Mouse (Mus musculus): ENCODE results near the gene Snn. TPM values are rescaled to one million over a fixed set of nuclear protein-coding genes. Genes with fewer than 3 reads are reported as not detected.

Snn gene
- polyA plus RNA-seq, 2 experiments: 2.2 to 2.5 TPM

DNA sequence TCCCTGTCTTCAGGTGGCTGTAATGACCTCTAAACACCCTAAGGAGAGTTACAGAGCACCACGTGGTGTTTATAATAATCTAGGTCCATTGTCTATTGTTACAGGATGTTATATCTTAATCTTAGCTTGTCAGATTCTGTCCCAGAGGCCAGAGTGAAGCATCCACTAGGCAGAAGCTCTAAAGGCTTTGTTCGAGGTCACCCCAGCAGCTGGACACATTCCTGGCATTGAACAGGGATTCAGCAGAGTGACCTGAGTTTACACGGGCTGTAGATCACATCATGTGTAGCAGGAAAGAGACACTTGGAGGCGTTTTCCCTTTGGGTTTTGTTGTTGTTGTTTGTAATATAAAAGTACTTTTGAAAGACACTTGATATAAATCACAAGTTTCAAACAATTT is 31.3 kb downstream of the Snn start:
- Histone ChIP-seq H3K27ac (no peak overlapping the region), H3K4me2 (ENCODE audit: low read depth) (no peak overlapping the region), H3K4me1 (replicated peaks; ENCODE audit: control insufficient read depth in 2 of 2, insufficient read depth in 2 of 2, low read length in 1 of 2) (no peaks in the 10 kb centered on the region), H3K27me3 (ENCODE audit: control insufficient read depth, insufficient read depth, low read length) (no peaks in the 10 kb centered on the region), H3K9ac (replicated peaks) (no peak overlapping the region), H3K36me3 (replicated peaks; ENCODE audit: control insufficient read depth, insufficient read depth, low read depth) (peaks cover 14% of the 10 kb centered on the region), H3K9me3 (ENCODE audit: control insufficient read depth, low read length) (no peaks in the 10 kb centered on the region), H3K4me3 (ENCODE audit: insufficient read depth in 1 of 2, low read depth in 2 of 2, low read length in 2 of 2) (no peak overlapping the region)
- TF ChIP-seq EP300 (IDR thresholded peaks at IDR 0.05; ENCODE audit: low read depth) (no peak), CTCF (IDR thresholded peaks at IDR 0.05; ENCODE audit: low read depth) (no peak)
- DNase-seq (ENCODE audit: low read depth in 3 of 3, low spot score in 3 of 3) (no peak), ATAC-seq (ENCODE audit: insufficient read depth) (no peak)
- WGBS (ENCODE audit: insufficient replicate concordance): 55% methylated on average over 4 of the region's 4 CpGs

DNA sequence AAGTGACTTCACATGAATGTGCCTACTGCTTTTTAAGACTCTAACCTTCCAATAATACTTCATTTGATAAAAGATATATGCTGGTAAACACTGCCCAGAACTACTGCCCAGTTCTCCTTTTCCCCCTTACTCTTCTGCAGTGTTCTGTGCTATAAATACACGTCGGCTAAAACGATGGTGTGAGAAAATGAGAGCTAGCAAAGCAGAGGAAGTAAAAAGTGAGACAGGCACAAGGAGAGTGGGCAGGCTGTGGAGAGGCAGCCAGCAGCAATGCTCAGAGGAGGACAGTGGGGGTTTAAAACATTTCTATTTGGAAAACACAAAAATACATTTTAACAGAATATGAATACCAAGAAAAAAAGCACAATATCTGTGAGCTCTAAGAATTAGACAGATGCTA is 31.8 kb downstream of the Snn start:
- ATAC-seq (ENCODE audit: insufficient read depth): no peak
- no peak overlapping the region for H3K4me3 ChIP-seq (ENCODE audit: insufficient read depth in 1 of 2, low read depth in 2 of 2, low read length in 2 of 2)

DNA sequence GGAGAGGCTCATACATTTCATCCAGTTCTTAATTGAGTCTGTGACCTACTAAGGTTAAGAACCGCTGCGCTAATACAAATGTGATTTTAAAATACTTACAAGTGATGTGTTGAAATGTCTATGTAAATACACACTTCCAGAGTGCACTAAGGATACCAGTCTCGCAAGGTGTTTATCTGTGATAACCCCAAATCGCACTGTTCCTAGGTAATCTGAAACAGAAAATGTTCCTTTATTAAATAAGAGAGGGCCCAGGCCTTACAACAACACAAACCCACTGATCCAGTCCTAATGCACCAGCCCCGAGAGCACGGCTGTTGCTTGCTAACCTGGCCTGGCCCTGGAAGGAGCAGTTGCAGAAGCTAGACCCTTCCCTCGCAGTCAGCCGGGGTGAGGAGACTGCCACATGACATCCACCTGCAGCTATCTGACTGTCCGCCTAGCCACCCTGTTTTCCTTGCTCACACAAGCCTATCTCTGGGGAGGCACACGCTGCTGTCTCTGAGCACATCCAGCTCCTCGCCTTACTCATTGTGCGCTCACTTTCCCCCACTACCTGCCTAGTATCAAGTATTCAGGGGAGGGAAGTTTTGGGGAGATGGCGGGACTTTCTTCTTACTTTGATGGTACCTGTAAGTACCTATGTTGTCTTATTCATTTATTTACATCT is 33.1 kb downstream of the Snn start:
- H3K9ac ChIP-seq (replicated peaks): no peak overlapping the region
- H3K9me3 ChIP-seq (ENCODE audit: control insufficient read depth, low read length): no peaks in the 10 kb centered on the region
- peaks cover 6% of the 10 kb centered on the region for H3K36me3 ChIP-seq (replicated peaks; ENCODE audit: control insufficient read depth, insufficient read depth, low read depth)
- peak; percentile 50; the same call in 1 of the 2 replicates for ATAC-seq (ENCODE audit: insufficient read depth)
- TF ChIP-seq CTCF (IDR thresholded peaks at IDR 0.05; ENCODE audit: low read depth) (no peak), EP300 (IDR thresholded peaks at IDR 0.05; ENCODE audit: low read depth) (no peak)
- DNase-seq (ENCODE audit: low read depth in 3 of 3, low spot score in 3 of 3): no peak
- no peak overlapping the region for H3K4me3 ChIP-seq (ENCODE audit: insufficient read depth in 1 of 2, low read depth in 2 of 2, low read length in 2 of 2)
- 63% methylated on average over 13 of the region's 13 CpGs for WGBS (ENCODE audit: insufficient replicate concordance)
- no peaks in the 10 kb centered on the region for H3K27me3 ChIP-seq (ENCODE audit: control insufficient read depth, insufficient read depth, low read length)
- H3K4me1 ChIP-seq (replicated peaks; ENCODE audit: control insufficient read depth in 2 of 2, insufficient read depth in 2 of 2, low read length in 1 of 2): no peaks in the 10 kb centered on the region
- no peak overlapping the region for H3K27ac ChIP-seq
- H3K4me2 ChIP-seq (ENCODE audit: low read depth): no peak overlapping the region

More for the DNA sequence above, 31.8 kb downstream of the Snn start:
- no peaks in the 10 kb centered on the region for H3K27me3 ChIP-seq (ENCODE audit: control insufficient read depth, insufficient read depth, low read length)
- H3K9ac ChIP-seq (replicated peaks): no peak overlapping the region
- no peak for TF ChIP-seq EP300 (IDR thresholded peaks at IDR 0.05; ENCODE audit: low read depth)
- TF ChIP-seq CTCF (IDR thresholded peaks at IDR 0.05; ENCODE audit: low read depth): no peak
- DNase-seq (ENCODE audit: low read depth in 3 of 3, low spot score in 3 of 3): no peak
- peaks cover 14% of the 10 kb centered on the region for H3K36me3 ChIP-seq (replicated peaks; ENCODE audit: control insufficient read depth, insufficient read depth, low read depth)
- H3K4me1 ChIP-seq (replicated peaks; ENCODE audit: control insufficient read depth in 2 of 2, insufficient read depth in 2 of 2, low read length in 1 of 2): no peaks in the 10 kb centered on the region
- no peak overlapping the region for H3K27ac ChIP-seq
- WGBS (ENCODE audit: insufficient replicate concordance): 50% methylated on average over 3 of the region's 3 CpGs
- no peak overlapping the region for H3K4me2 ChIP-seq (ENCODE audit: low read depth)
- no peaks in the 10 kb centered on the region for H3K9me3 ChIP-seq (ENCODE audit: control insufficient read depth, low read length)

DNA sequence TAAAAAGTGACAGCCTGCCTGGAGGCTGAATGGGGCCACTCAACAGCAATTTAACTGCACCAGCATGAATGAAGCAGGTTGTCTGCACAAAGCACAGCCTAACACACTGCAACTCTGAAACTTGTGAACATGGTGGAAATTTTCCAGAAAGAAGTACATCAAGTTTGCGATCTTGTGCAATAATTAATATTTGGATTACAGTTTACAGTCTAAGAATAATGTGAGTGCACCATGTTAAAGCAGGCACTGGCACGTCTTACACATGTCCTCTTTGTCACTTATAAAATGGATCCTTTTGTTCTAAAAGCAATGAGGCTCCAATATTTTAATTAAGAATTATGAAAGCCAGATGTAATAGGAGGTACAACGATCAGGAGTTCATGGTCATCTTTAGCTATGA is 36.6 kb downstream of the Snn start:
- DNase-seq (ENCODE audit: low read depth in 3 of 3, low spot score in 3 of 3) (no peak), ATAC-seq (ENCODE audit: insufficient read depth) (no peak)
- H3K27me3 ChIP-seq (ENCODE audit: control insufficient read depth, insufficient read depth, low read length): no peaks in the 10 kb centered on the region
- no peak overlapping the region for H3K27ac ChIP-seq
- no peaks in the 10 kb centered on the region; the same call in none of the 2 replicates for H3K36me3 ChIP-seq (replicated peaks; ENCODE audit: control insufficient read depth, insufficient read depth, low read depth)
- no peak overlapping the region for H3K4me3 ChIP-seq (ENCODE audit: insufficient read depth in 1 of 2, low read depth in 2 of 2, low read length in 2 of 2)
- no peak for TF ChIP-seq EP300 (IDR thresholded peaks at IDR 0.05; ENCODE audit: low read depth)
- no peak for TF ChIP-seq CTCF (IDR thresholded peaks at IDR 0.05; ENCODE audit: low read depth)
- H3K9ac ChIP-seq (replicated peaks): no peak overlapping the region
- no peak overlapping the region for H3K4me2 ChIP-seq (ENCODE audit: low read depth)
- H3K9me3 ChIP-seq (ENCODE audit: control insufficient read depth, low read length): no peaks in the 10 kb centered on the region
- H3K4me1 ChIP-seq (replicated peaks; ENCODE audit: control insufficient read depth in 2 of 2, insufficient read depth in 2 of 2, low read length in 1 of 2): no peaks in the 10 kb centered on the region
- 79% methylated on average over 3 of the region's 3 CpGs for WGBS (ENCODE audit: insufficient replicate concordance)

DNA sequence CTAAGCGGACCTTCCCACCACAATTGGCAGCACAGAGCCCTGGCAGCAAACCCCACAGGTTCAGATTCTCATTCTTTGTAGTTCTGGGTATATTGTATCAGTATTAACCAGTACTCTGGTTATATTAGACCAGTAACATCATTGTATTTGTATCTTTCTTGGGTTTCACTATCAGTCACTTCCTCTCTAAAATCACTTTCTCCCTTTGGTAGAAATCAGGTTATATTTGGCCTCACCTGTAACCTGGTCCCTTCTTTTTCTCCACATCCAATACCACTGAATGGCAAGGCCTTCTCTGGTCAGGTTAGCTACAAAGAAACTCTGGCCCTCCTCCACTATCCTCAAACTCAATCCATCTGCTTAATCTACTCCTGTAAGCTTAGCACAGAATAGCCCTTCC is 44.2 kb downstream of the Snn start:
- Histone ChIP-seq H3K27ac (no peak overlapping the region), H3K27me3 (ENCODE audit: control insufficient read depth, insufficient read depth, low read length) (no peaks in the 10 kb centered on the region), H3K4me3 (ENCODE audit: insufficient read depth in 1 of 2, low read depth in 2 of 2, low read length in 2 of 2) (no peak overlapping the region), H3K9ac (replicated peaks) (no peak overlapping the region), H3K36me3 (replicated peaks; ENCODE audit: control insufficient read depth, insufficient read depth, low read depth) (no peaks in the 10 kb centered on the region), H3K4me1 (replicated peaks; ENCODE audit: control insufficient read depth in 2 of 2, insufficient read depth in 2 of 2, low read length in 1 of 2) (no peaks in the 10 kb centered on the region), H3K4me2 (ENCODE audit: low read depth) (no peak overlapping the region), H3K9me3 (ENCODE audit: control insufficient read depth, low read length) (no peaks in the 10 kb centered on the region)
- 69% methylated on average over 1 of the region's 1 CpGs for WGBS (ENCODE audit: insufficient replicate concordance)
- DNase-seq (ENCODE audit: low read depth in 3 of 3, low spot score in 3 of 3) (no peak), ATAC-seq (ENCODE audit: insufficient read depth) (no peak)
- TF ChIP-seq CTCF (IDR thresholded peaks at IDR 0.05; ENCODE audit: low read depth) (no peak), EP300 (IDR thresholded peaks at IDR 0.05; ENCODE audit: low read depth) (no peak)
